Mouse (Mus musculus): ENCODE results near the gene Serpina3i. TPM values are rescaled to one million over a fixed set of nuclear protein-coding genes. Genes with fewer than 3 reads are reported as not detected.

The Serpina3i gene
- polyA plus RNA-seq, 1 experiment: 0.08 TPM

- no peaks in the 10 kb centered on the region for H3K4me1 ChIP-seq (ENCODE audit: control insufficient read depth, insufficient read depth, low read length)
- no peak for DNase-seq
- no peak overlapping the region for H3K27ac ChIP-seq (ENCODE audit: insufficient read depth, low read depth, low read length)
- 11% methylated on average over 3 of the region's 3 CpGs for WGBS
- H3K27me3 ChIP-seq (replicated peaks; ENCODE audit: control insufficient read depth, insufficient read depth, low read length): no peaks in the 10 kb centered on the region
- no peaks in the 10 kb centered on the region for H3K36me3 ChIP-seq (ENCODE audit: control insufficient read depth, insufficient read depth, low read length)
- no peak overlapping the region for H3K4me3 ChIP-seq (ENCODE audit: insufficient read depth, low read depth, low read length)
- no peak for TF ChIP-seq CTCF (conservative IDR thresholded peaks at IDR 0.05; ENCODE audit: insufficient read depth, insufficient read length, low read depth, low read length)
- no peak for TF ChIP-seq POLR2A (IDR thresholded peaks at IDR 0.05; ENCODE audit: low read depth, low read length)
These were observed 1.9 kb upstream of the Serpina3i start for GRCm38 (mm10) chr12:104261041-104261440.

DNA sequence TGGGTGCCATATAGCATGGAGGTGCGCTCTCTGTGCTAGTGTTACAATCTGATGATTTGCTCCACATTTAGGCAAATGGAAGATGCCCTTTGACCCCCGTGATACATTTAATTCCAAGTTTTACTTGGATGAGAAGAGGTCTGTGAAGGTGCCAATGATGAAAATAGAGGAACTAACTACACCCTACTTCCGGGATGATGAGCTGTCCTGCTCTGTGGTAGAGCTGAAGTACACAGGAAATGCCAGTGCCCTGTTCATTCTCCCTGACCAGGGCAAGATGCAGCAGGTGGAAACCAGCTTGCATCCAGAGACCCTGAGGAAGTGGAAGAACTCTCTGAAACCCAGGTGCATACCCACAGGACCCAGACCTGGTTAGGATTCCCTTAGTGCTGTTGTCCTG is 3.5 kb downstream of the Serpina3i start:
- H3K4me3 ChIP-seq (ENCODE audit: insufficient read depth, low read depth, low read length): no peak overlapping the region
- TF ChIP-seq POLR2A (IDR thresholded peaks at IDR 0.05; ENCODE audit: low read depth, low read length) (no peak), CTCF (conservative IDR thresholded peaks at IDR 0.05; ENCODE audit: insufficient read depth, insufficient read length, low read depth, low read length) (no peak)
- 74% methylated on average over 3 of the region's 3 CpGs for WGBS
- no peaks in the 10 kb centered on the region for H3K4me1 ChIP-seq (ENCODE audit: control insufficient read depth, insufficient read depth, low read length)
- H3K27ac ChIP-seq (ENCODE audit: insufficient read depth, low read depth, low read length): no peak overlapping the region
- no peak for DNase-seq
- no peaks in the 10 kb centered on the region for H3K36me3 ChIP-seq (ENCODE audit: control insufficient read depth, insufficient read depth, low read length)
- H3K27me3 ChIP-seq (replicated peaks; ENCODE audit: control insufficient read depth, insufficient read depth, low read length): no peaks in the 10 kb centered on the region

DNA sequence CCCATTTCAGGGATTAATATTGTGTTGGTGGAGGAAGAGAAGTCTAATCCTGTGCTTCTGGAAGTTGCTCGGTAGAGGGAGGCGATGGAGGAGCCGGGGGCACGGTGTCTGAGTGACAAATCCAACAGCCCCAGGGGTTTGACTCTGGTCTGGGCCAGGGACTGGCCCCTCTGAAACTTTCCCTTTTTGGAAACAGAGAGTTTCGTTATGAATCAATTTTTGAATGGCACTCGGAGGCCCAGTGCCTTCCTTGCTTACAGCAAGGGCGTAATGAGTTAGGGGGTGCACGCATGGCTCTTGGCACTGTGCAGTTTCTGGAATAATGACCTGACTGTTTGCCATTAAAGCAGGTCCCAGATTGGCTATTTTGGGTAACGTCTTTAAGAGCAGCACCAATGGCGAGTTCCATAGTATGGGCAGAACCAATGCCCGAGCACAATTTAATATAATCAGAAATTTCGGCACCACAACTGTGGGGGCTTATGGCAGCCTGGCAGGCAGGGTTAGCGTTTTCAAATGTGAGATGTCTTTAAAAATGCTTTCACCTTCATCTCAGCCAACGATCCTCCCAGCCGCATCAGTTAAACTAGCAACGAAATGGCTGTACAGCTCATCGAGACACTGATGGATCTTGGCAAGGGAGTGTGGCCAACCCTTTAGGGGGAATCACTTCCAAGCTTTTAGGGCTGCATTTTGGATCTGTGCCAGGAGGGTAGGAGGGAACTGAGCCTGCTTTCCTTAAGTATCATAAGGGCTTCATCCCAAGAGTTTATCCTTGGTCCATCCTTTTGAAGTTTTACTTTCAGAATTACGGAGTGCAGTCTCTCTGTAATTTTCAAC is 15.5 kb downstream of the Serpina3i start:
- no peaks in the 10 kb centered on the region for H3K36me3 ChIP-seq (ENCODE audit: control insufficient read depth, insufficient read depth, low read length)
- DNase-seq: no peak
- H3K27me3 ChIP-seq (replicated peaks; ENCODE audit: control insufficient read depth, insufficient read depth, low read length): no peaks in the 10 kb centered on the region
- no peak for TF ChIP-seq CTCF (conservative IDR thresholded peaks at IDR 0.05; ENCODE audit: insufficient read depth, insufficient read length, low read depth, low read length)
- TF ChIP-seq POLR2A (IDR thresholded peaks at IDR 0.05; ENCODE audit: low read depth, low read length): no peak
- no peaks in the 10 kb centered on the region for H3K4me1 ChIP-seq (ENCODE audit: control insufficient read depth, insufficient read depth, low read length)
- 84% methylated on average over 18 of the region's 18 CpGs for WGBS
- no peak overlapping the region for H3K27ac ChIP-seq (ENCODE audit: insufficient read depth, low read depth, low read length)
- no peak overlapping the region for H3K4me3 ChIP-seq (ENCODE audit: insufficient read depth, low read depth, low read length)

DNA sequence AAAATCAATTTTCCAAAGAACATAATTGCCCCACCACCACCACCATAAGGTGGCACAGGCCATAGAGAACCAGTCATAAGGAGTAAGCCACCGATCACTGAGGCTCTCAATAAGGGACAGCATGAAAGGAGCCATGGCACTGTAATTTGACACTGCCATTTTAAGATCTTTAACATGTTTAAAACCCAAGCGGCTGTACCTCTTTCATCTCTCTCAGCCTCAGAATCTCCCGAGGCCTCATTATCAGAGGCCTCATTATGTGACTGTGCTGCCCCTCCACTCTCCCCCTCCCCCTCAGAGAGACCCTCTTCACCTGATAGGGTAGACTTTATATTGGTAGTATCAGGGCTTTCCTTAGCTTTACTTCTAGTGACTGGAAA is 16.1 kb downstream of the Serpina3i start:
- Histone ChIP-seq H3K36me3 (ENCODE audit: control insufficient read depth, insufficient read depth, low read length) (no peaks in the 10 kb centered on the region), H3K4me3 (ENCODE audit: insufficient read depth, low read depth, low read length) (no peak overlapping the region), H3K4me1 (ENCODE audit: control insufficient read depth, insufficient read depth, low read length) (no peaks in the 10 kb centered on the region), H3K27me3 (replicated peaks; ENCODE audit: control insufficient read depth, insufficient read depth, low read length) (no peaks in the 10 kb centered on the region), H3K27ac (ENCODE audit: insufficient read depth, low read depth, low read length) (no peak overlapping the region)
- 10% methylated on average over 3 of the region's 3 CpGs for WGBS
- DNase-seq: no peak
- TF ChIP-seq POLR2A (IDR thresholded peaks at IDR 0.05; ENCODE audit: low read depth, low read length) (no peak), CTCF (conservative IDR thresholded peaks at IDR 0.05; ENCODE audit: insufficient read depth, insufficient read length, low read depth, low read length) (no peak)

DNA sequence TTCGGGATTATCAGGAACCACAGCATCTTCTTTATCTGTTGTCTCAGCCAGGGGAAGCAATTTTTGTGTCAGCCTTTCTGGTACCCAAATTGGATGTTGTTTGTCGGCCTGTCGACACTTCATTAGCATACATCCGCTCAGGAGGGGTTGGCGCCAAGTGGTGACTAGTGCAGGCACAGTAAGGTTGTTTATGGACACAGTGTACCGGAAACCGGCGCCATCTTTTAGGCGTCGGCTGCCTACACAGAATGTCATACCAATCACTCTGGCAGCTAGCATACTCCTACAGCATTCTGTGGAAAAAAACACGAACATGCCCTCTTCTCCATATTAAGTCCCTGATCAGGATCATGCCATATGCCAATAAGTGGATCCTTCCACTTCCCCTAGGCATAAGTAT is 20.5 kb downstream of the Serpina3i start:
- WGBS: 95% methylated on average over 11 of the region's 11 CpGs
- H3K27me3 ChIP-seq (replicated peaks; ENCODE audit: control insufficient read depth, insufficient read depth, low read length): no peaks in the 10 kb centered on the region
- H3K4me1 ChIP-seq (ENCODE audit: control insufficient read depth, insufficient read depth, low read length): no peaks in the 10 kb centered on the region
- no peak for TF ChIP-seq CTCF (conservative IDR thresholded peaks at IDR 0.05; ENCODE audit: insufficient read depth, insufficient read length, low read depth, low read length)
- no peak for TF ChIP-seq POLR2A (IDR thresholded peaks at IDR 0.05; ENCODE audit: low read depth, low read length)
- no peak overlapping the region for H3K4me3 ChIP-seq (ENCODE audit: insufficient read depth, low read depth, low read length)
- no peak overlapping the region for H3K27ac ChIP-seq (ENCODE audit: insufficient read depth, low read depth, low read length)
- no peaks in the 10 kb centered on the region for H3K36me3 ChIP-seq (ENCODE audit: control insufficient read depth, insufficient read depth, low read length)
- DNase-seq: no peak

DNA sequence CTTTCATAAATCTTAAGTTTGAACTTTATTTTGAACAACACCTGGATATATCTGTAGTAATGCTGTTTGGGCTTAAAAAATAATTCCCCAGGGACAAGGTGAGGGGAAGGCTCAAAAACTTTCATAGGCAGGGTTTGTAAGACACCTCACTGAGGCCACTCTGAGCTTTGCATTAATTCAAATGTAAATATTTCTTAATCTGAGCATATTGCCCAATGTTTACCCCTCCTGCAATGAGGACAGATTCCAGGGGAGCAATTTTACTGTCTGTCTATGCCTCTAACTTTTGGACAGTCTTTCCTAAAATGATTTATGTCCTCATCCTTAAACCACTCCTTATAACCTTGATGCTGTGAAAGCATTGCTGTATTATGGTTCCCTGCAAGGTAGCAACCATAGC is 25.4 kb downstream of the Serpina3i start:
- DNase-seq: no peak
- Histone ChIP-seq H3K27ac (ENCODE audit: insufficient read depth, low read depth, low read length) (no peak overlapping the region), H3K4me1 (ENCODE audit: control insufficient read depth, insufficient read depth, low read length) (no peaks in the 10 kb centered on the region), H3K27me3 (replicated peaks; ENCODE audit: control insufficient read depth, insufficient read depth, low read length) (no peaks in the 10 kb centered on the region), H3K4me3 (ENCODE audit: insufficient read depth, low read depth, low read length) (no peak overlapping the region), H3K36me3 (ENCODE audit: control insufficient read depth, insufficient read depth, low read length) (no peaks in the 10 kb centered on the region)
- TF ChIP-seq CTCF (conservative IDR thresholded peaks at IDR 0.05; ENCODE audit: insufficient read depth, insufficient read length, low read depth, low read length) (no peak), POLR2A (IDR thresholded peaks at IDR 0.05; ENCODE audit: low read depth, low read length) (no peak)

DNA sequence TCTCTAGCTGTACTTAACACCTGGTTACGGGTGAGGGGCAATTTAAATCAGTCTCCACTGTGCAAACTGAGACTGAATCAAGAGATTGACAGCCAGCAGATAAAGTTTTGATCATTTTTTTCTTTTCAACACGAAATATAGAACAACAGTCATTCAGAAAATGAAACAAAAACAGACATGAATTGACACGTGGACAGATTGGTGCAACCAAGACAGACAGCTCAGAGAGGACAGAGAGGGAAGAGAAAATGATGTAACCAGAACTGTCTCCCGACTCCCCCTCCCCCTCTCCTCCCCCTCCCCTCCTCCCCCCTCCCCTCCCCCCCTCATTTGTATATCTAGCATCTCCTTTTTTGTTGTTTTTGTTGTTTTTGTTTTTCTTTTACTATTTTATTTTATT is 26.9 kb downstream of the Serpina3i start:
- no peak overlapping the region for H3K4me3 ChIP-seq (ENCODE audit: insufficient read depth, low read depth, low read length)
- TF ChIP-seq CTCF (conservative IDR thresholded peaks at IDR 0.05; ENCODE audit: insufficient read depth, insufficient read length, low read depth, low read length) (no peak), POLR2A (IDR thresholded peaks at IDR 0.05; ENCODE audit: low read depth, low read length) (no peak)
- H3K27ac ChIP-seq (ENCODE audit: insufficient read depth, low read depth, low read length): no peak overlapping the region
- no peak for DNase-seq
- 55% methylated on average over 3 of the region's 4 CpGs for WGBS
- no peaks in the 10 kb centered on the region for H3K36me3 ChIP-seq (ENCODE audit: control insufficient read depth, insufficient read depth, low read length)
- no peaks in the 10 kb centered on the region for H3K27me3 ChIP-seq (replicated peaks; ENCODE audit: control insufficient read depth, insufficient read depth, low read length)
- no peaks in the 10 kb centered on the region for H3K4me1 ChIP-seq (ENCODE audit: control insufficient read depth, insufficient read depth, low read length)
